Mouse (Mus musculus) ES-E14 (cell line): ENCODE measurements around the gene Ctnnd2. TPM values are rescaled to one million over a fixed set of nuclear protein-coding genes. Genes with fewer than 3 reads are reported as not detected.

Experiments used
- DNase-seq: peaks from one replicate; pipeline ENCODE4 v3.0.0-alpha.2; 2013; ENCODE audit warnings: low read depth, low spot score
- H3K27ac ChIP-seq: 2 replicates; pipeline ENCODE4 v1.5.1; 2012; ENCODE audit warnings: low read depth, mild to moderate bottlenecking, low read length, moderate library complexity, mixed read lengths; ENCODE audit not compliant: poor library complexity, insufficient read depth, severe bottlenecking
- H3K36me3 ChIP-seq: 2 replicates; pipeline ENCODE4 v1.6.1; 2012; ENCODE audit warnings: mild to moderate bottlenecking, low read length, moderate library complexity, mixed read lengths; ENCODE audit not compliant: control insufficient read depth, poor library complexity, insufficient read depth, severe bottlenecking
- H3K4me1 ChIP-seq, 2 experiments: fragments of 150-350 bp in 1 of 2; sonication (generic) in 1 of 2; 2 replicates each; pipeline ENCODE4 v1.6.1; 2012; ENCODE audit warnings: low read length in 2 of 2, mild to moderate bottlenecking in 1 of 2, mixed read lengths in 1 of 2; ENCODE audit not compliant: control insufficient read depth in 2 of 2, insufficient read depth in 2 of 2, poor library complexity in 1 of 2
- H3K4me3 ChIP-seq, 2 experiments: fragments of 150-350 bp in 1 of 2; sonication (generic) in 1 of 2; 2 replicates each; pipeline ENCODE4 v1.5.1; 2012; ENCODE audit warnings: low read length in 2 of 2, low read depth in 1 of 2, mild to moderate bottlenecking in 1 of 2, mixed read lengths in 1 of 2; ENCODE audit not compliant: insufficient read depth in 1 of 2, poor library complexity in 1 of 2, severe bottlenecking in 1 of 2
- H3K9ac ChIP-seq: 2 replicates; pipeline ENCODE4 v1.6.1; 2012; ENCODE audit warnings: low read depth, mild to moderate bottlenecking, low read length, mixed read lengths; ENCODE audit not compliant: poor library complexity, insufficient read depth, severe bottlenecking
- H3K9me3 ChIP-seq: fragments of 150-350 bp; sonication (generic); 2 replicates; pipeline ENCODE4 v1.6.1; 2012; ENCODE audit warnings: low read depth, mild to moderate bottlenecking, low read length; ENCODE audit not compliant: control insufficient read depth, insufficient read depth
- CHD2 ChIP-seq: IDR thresholded peaks from 2 replicates; pipeline ENCODE4 v1.6.1; 2014; ENCODE audit warnings: mild to moderate bottlenecking, low read depth, low read length, inconsistent platforms
- HCFC1 ChIP-seq: IDR thresholded peaks from 2 replicates; pipeline ENCODE4 v1.6.1; 2012; ENCODE audit warnings: low read length, inconsistent platforms, borderline replicate concordance; ENCODE audit not compliant: insufficient read depth
- MAFK ChIP-seq: IDR thresholded peaks from 2 replicates; pipeline ENCODE4 v1.6.1; 2014; ENCODE audit warnings: mild to moderate bottlenecking, low read depth, low read length, inconsistent platforms; ENCODE audit not compliant: insufficient read depth
- ZC3H11A ChIP-seq: IDR thresholded peaks from 2 replicates; pipeline ENCODE4 v1.6.1; 2012; ENCODE audit warnings: low read depth, mild to moderate bottlenecking, inconsistent platforms, low read length, borderline replicate concordance
- ZNF384 ChIP-seq: IDR thresholded peaks from 2 replicates; pipeline ENCODE4 v1.6.1; 2012; ENCODE audit warnings: low read depth, low read length, inconsistent platforms
- in situ Hi-C, 2 experiments: fragments of 600-800 bp; cut with MboI; formaldehyde crosslinking; loops; one replicate each; pipeline ENCODE4 v1.15.1; 2025; ENCODE audit warnings: low sequenced_read_pairs in 2 of 2, inconsistent platforms in 1 of 2; ENCODE audit not compliant: unreplicated experiment in 2 of 2
- total RNA-seq: library from RNA; depleted of rRNA; stranded (reverse); fragments of 300-350 nt; gene quantifications from 2 replicates; pipeline ENCODE4 v1.2.3, GENCODE M21; 2012

The Ctnnd2 gene
- total RNA-seq, 1 experiment: 3.6 TPM

DNA sequence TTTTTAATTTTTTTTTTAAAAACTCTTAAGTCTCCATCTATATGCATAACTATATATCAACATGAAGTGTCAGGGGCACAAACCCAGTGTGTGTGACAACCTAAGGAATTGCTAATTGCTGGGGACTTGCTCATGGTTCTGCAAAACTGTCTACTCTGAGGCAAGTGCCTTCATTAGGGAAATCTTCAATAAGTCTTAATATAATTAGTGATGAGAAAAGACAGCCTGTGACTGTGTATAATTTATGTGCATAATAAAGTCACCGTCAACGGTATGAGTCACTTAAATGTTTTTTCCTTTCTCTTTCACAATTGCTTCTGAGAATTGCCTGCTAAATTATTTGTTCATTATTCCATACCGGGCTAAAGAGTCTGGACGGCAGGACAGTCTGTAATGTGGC lies 228.7 kb downstream of the Ctnnd2 start:
- no peak overlapping the region for H3K4me3 ChIP-seq
- DNase-seq: no peak
- no peak overlapping the region for H3K9ac ChIP-seq
- TF ChIP-seq ZNF384 (no peak), CHD2 (no peak), ZC3H11A (no peak), MAFK (no peak), HCFC1 (no peak)
- in situ Hi-C loops: no loop called here
- H3K36me3 ChIP-seq: no peaks in the 10 kb centered on the region
- no peaks in the 10 kb centered on the region for H3K9me3 ChIP-seq
- no peaks in the 10 kb centered on the region for H3K4me1 ChIP-seq
- H3K27ac ChIP-seq: no peak overlapping the region

DNA sequence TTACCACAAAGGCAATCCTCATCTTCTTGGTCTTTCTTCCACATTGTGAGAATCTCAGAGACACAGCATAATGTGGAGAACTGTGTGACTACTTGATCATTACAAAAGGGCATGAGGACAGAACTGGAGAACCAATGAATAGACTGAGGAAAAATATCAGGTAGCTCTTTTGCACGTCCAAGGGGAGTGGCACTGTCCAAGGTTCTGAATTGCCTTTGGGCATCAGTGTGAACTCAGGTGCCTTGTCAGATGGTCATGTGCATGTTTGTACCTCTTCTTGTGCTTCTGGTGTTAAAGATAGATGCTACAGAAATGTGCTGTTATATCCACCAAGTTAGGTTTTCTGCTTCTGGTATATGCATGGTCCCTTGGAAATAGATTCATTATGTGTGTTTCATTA lies 233.9 kb downstream of the Ctnnd2 start:
- in situ Hi-C loops: no loop called here
- Histone ChIP-seq H3K4me1 (no peaks in the 10 kb centered on the region), H3K9ac (no peak overlapping the region), H3K27ac (no peak overlapping the region), H3K4me3 (no peak overlapping the region), H3K36me3 (no peaks in the 10 kb centered on the region), H3K9me3 (no peaks in the 10 kb centered on the region)
- DNase-seq: peak; percentile 34
- no peak for TF ChIP-seq CHD2

DNA sequence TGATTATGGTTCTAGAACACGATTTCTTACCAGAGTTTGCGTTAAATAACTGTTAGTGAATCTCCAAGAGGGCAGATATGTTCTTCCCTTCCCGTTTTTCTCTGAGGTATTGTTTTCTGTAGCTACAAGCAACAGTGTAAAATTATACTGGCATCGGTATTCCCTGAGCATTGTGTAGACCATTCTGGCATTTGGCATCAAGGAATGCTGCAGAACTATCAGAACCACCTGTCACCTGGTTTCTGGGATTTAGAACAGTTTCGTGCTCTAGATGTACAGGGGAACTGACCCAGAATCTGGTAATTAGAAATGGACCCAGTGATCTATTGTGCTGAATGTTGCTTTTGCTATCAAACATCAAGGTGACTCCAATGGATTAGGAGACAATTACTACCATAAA lies 250.8 kb downstream of the Ctnnd2 start:
- Histone ChIP-seq H3K27ac (no peak overlapping the region), H3K4me1 (no peaks in the 10 kb centered on the region), H3K36me3 (no peaks in the 10 kb centered on the region), H3K4me3 (no peak overlapping the region), H3K9me3 (no peaks in the 10 kb centered on the region), H3K9ac (no peak overlapping the region)
- DNase-seq: no peak
- in situ Hi-C loops: no loop called here
- TF ChIP-seq ZC3H11A: no peak
- TF ChIP-seq MAFK: no peak
- TF ChIP-seq ZNF384: no peak
- TF ChIP-seq CHD2: no peak
- TF ChIP-seq HCFC1: no peak

DNA sequence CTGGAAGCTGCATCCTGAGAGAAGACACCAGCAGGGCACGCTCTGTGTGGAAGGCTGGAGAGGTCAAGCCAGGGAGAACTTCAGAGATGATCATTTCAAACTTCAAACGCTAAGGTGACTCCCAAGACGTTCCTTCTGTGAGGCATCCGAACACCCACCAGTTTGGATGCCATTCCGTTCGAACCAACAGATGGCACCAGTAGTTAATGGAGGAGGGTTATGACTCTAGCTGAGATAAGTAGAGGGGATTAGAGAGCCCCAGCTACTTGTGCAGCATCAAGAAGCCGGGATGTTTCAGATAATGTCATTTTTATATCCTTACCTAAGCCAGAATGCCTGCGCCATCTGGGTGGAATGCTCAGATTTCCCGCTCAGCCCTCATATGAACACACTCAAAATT lies 251.9 kb downstream of the Ctnnd2 start:
- Histone ChIP-seq H3K27ac (no peak overlapping the region), H3K4me1 (no peaks in the 10 kb centered on the region), H3K9me3 (no peaks in the 10 kb centered on the region), H3K36me3 (no peaks in the 10 kb centered on the region), H3K4me3 (no peak overlapping the region), H3K9ac (no peak overlapping the region)
- in situ Hi-C loops: no loop called here
- no peak for DNase-seq
- TF ChIP-seq ZC3H11A (no peak), HCFC1 (no peak), CHD2 (no peak), ZNF384 (no peak), MAFK (no peak)

DNA sequence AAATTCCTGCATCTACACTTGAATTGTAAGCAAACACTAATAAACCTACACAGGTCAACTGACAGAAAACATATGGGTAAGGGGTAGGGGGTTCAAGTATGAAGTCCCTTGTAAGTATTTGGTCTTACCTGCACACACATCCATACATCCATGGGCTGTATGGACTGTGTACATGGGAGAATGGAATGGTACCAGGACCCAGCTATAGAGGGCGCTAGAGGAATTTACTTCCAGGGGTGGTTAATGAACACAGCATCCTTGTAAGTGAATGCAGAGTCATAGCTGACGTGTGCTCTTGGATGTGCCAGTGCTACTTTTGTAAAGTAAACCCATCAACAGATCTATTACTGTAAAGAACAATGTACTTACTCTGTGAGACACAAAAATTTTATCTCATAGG lies 254.9 kb downstream of the Ctnnd2 start:
- no peaks in the 10 kb centered on the region for H3K36me3 ChIP-seq
- no peak overlapping the region for H3K9ac ChIP-seq
- no peaks in the 10 kb centered on the region for H3K9me3 ChIP-seq
- H3K4me1 ChIP-seq: no peaks in the 10 kb centered on the region
- no peak overlapping the region for H3K4me3 ChIP-seq
- in situ Hi-C loops: no loop called here
- peak; percentile 47 for DNase-seq
- TF ChIP-seq ZC3H11A (no peak), CHD2 (no peak), MAFK (no peak), HCFC1 (no peak), ZNF384 (no peak)
- H3K27ac ChIP-seq: no peak overlapping the region
